8 mouse cellular contexts compared by ENCODE assay signal in genomic region chr8:80058193-80058592, GRCm38 (mm10). TPM values are rescaled to one million over a fixed set of nuclear protein-coding genes. Genes with fewer than 3 reads are reported as not detected.
DNase-seq lines count a peak whose midpoint lies in the region; ATAC-seq lines count a peak whose summit lies in the region.

No protein-coding gene starts in this region.

- peak; percentile 48 for ATAC-seq in frontal cortex, adult (ENCODE audit: low TSS enrichment)
- peak; percentile 7; the same call in 1 of the 2 replicates for ATAC-seq in limb, embryonic 13.5 days (ENCODE audit: low FRiP score, low read depth)

- no peaks in the 10 kb centered on the region for H3K36me3 ChIP-seq in limb, embryonic 13.5 days

- WGBS in limb, embryonic 13.5 days = 1% methylated on average over 9 of the region's 12 CpGs

- peak overlapping the region; percentile 61 for H3K4me3 ChIP-seq in limb, embryonic 13.5 days

- H3K27ac ChIP-seq in limb, embryonic 13.5 days = no peak overlapping the region

- peaks cover 32% of the 10 kb centered on the region for H3K4me1 ChIP-seq in limb, embryonic 13.5 days

- no peak for DNase-seq in frontal cortex, postnatal 10 days (ENCODE audit: low spot score in 2 of 2)
- DNase-seq in right cerebral cortex, adult 18-20 months = peak; percentile 18
- DNase-seq in right cerebral cortex, postnatal 36 days (ENCODE audit: low spot score in 2 of 2) = no peak
- DNase-seq in right cerebral cortex, postnatal 4 days = peak; percentile 16
- DNase-seq in layer of hippocampus, adult 8-10 months (ENCODE audit: low spot score in 2 of 2) = no peak
- DNase-seq in thymus, postnatal 36 days = no peak

- 0 out of 2 replicates have a peak overlapping the region, but pooled peaks have one; percentile 48 for H3K9ac ChIP-seq in limb, embryonic 13.5 days

- H3K4me2 ChIP-seq in limb, embryonic 13.5 days (replicated peaks) = peak overlapping the region; percentile 92

- no peaks in the 10 kb centered on the region for H3K9me3 ChIP-seq in limb, embryonic 13.5 days

- peaks cover 30% of the 10 kb centered on the region for H3K27me3 ChIP-seq in limb, embryonic 13.5 days

RNA-seq across cellular contexts. Expression of gene Hhip, which starts 0.4 kb away (rescaled TPM):
- polyA plus RNA-seq in limb, embryonic 13.5 days (2015; fragmentation: Nextera tagmentation; extraction: Ambion mirVana) = 14.0 and 15.9 TPM in 2 replicates
- 1 to 10 TPM; 3.4 to 4.4 (median 3.8) TPM for total RNA-seq in layer of hippocampus, adult 8-10 months (2022)

Comparison
In these comparisons a context has a peak if more than half of its experiments do, and no peak if none do; other contexts are left out.
1. DNase-seq: peak in right cerebral cortex, adult 18-20 months (single experiment) and right cerebral cortex, postnatal 4 days (single experiment); none in frontal cortex, postnatal 10 days (0 of 2), right cerebral cortex, postnatal 36 days (0 of 2), layer of hippocampus, adult 8-10 months (0 of 2) and thymus, postnatal 36 days (0 of 2).